Mouse (Mus musculus) spleen, postnatal 36 days (tissue): ENCODE results near the gene Cd200r4.
"Not testable (repeated sequence)": the region's sequence is repeated elsewhere in the genome, so short reads cannot be mapped to it uniquely, and the experiment has no call there.

Source experiments
- DNase-seq, 2 experiments: peaks; one replicate each; pipeline ENCODE4 v3.0.0; 2022; ENCODE audit warnings: low spot score in 2 of 2, mixed read lengths in 1 of 2

The Cd200r4 gene

GRCm38 (mm10) chr16:44811544-44811943 is at the start of gene Cd200r4:
TSS of gene Cd200r4 (plus strand) at chr16:44811733.
- no peak for DNase-seq

GRCm38 (mm10) chr16:44761811-44762210 is 49.7 kb upstream of the Cd200r4 start:
- no peak for DNase-seq

- peak; percentile 3 to 9 for DNase-seq
Observed at GRCm38 (mm10) chr16:44765555-44766319, 45.8 kb upstream of the Cd200r4 start, which contains the start of gene Cd200r1. TSS of gene Cd200r1 (plus strand) at chr16:44765736.

GRCm38 (mm10) chr16:44766320-44766892 is 45.1 kb upstream of the Cd200r4 start:
- no peak for DNase-seq

- no peak for DNase-seq
Observed at GRCm38 (mm10) chr16:44767506-44767905, 44.0 kb upstream of the Cd200r4 start.

- peak in 1 of 2 experiments; percentile 25 for DNase-seq
Observed at GRCm38 (mm10) chr16:44767967-44768366, 43.6 kb upstream of the Cd200r4 start.

GRCm38 (mm10) chr16:44772577-44772976 is 39.0 kb upstream of the Cd200r4 start:
- DNase-seq, result no peak

- no peak for DNase-seq
Observed at GRCm38 (mm10) chr16:44773673-44774072, 37.9 kb upstream of the Cd200r4 start.

GRCm38 (mm10) chr16:44774201-44774600 is 37.3 kb upstream of the Cd200r4 start:
- DNase-seq, result no peak

GRCm38 (mm10) chr16:44778538-44779147 is 32.9 kb upstream of the Cd200r4 start:
- DNase-seq, result peak; percentile 35 to 41

GRCm38 (mm10) chr16:44779494-44779893 is 32.0 kb upstream of the Cd200r4 start:
- no peak for DNase-seq

GRCm38 (mm10) chr16:44780751-44781150 is 30.8 kb upstream of the Cd200r4 start:
- no peak for DNase-seq

GRCm38 (mm10) chr16:44786934-44787333 is 24.6 kb upstream of the Cd200r4 start:
- no peak for DNase-seq

- no peak for DNase-seq
Observed at GRCm38 (mm10) chr16:44794416-44794815, 17.1 kb upstream of the Cd200r4 start.

- no peak for DNase-seq
Observed at GRCm38 (mm10) chr16:44805976-44806375, 5.6 kb upstream of the Cd200r4 start.

GRCm38 (mm10) chr16:44810223-44810622 is 1.3 kb upstream of the Cd200r4 start:
- not testable (repeated sequence) for DNase-seq

- no peak for DNase-seq
Observed at GRCm38 (mm10) chr16:44812468-44813065, 1.0 kb downstream of the Cd200r4 start.

GRCm38 (mm10) chr16:44818010-44818409 is 6.5 kb downstream of the Cd200r4 start:
- no peak for DNase-seq

- no peak for DNase-seq
Observed at GRCm38 (mm10) chr16:44820545-44820944, 9.0 kb downstream of the Cd200r4 start.

- DNase-seq, result no peak
Observed at GRCm38 (mm10) chr16:44832286-44832685, 20.8 kb downstream of the Cd200r4 start.

GRCm38 (mm10) chr16:44833189-44833588 is 21.7 kb downstream of the Cd200r4 start:
- DNase-seq, result not testable (repeated sequence)

GRCm38 (mm10) chr16:44866797-44867196 is 55.3 kb downstream of the Cd200r4 start, which contains the start of gene Cd200r2:
TSS of gene Cd200r2 (plus strand) at chr16:44867097.
- no peak for DNase-seq
